Mouse (Mus musculus) granulocyte monocyte progenitor cell, adult 5-6 weeks (primary cell): Measurements from ENCODE around the gene Fbxl13. TPM values are rescaled to one million over a fixed set of nuclear protein-coding genes. Genes with fewer than 3 reads are reported as not detected.

ENCODE experiments used
- total RNA-seq, 2 experiments: library from RNA; stranded (forward) in 1 of 2; stranded (reverse) in 1 of 2; fragments of 200-712, 200-1000 nt in 1 of 2; fragments of >200 nt in 1 of 2; fragmentation: Nextera tagmentation in 1 of 2; gene quantifications; 2 replicates each; pipeline ENCODE4 v1.2.3; 2014 to 2017

Fbxl13 gene
- total RNA-seq, 2 experiments from 2014 or later, result not detected

Other genes starting within 250 kb of the Fbxl13 start
- not detected in 2 replicates for gene Ccdc146, start 221.0 kb downstream of the Fbxl13 start, total RNA-seq (2014; fragmentation: Nextera tagmentation)
- gene Ccdc146, start 221.0 kb downstream of the Fbxl13 start, total RNA-seq (2017), result 0.43 and 5.2 TPM in 2 replicates
- gene Fam185a, start 220.7 kb downstream of the Fbxl13 start, total RNA-seq (2014; fragmentation: Nextera tagmentation), result 6.7 and 10.9 TPM in 2 replicates
- 7.4 and 13.1 TPM in 2 replicates for gene Fam185a, start 220.7 kb downstream of the Fbxl13 start, total RNA-seq (2017)
- not detected in 2 replicates for gene Lrrc17, start 102.1 kb downstream of the Fbxl13 start, total RNA-seq (2014; fragmentation: Nextera tagmentation)
- not detected in 2 replicates for gene Lrrc17, start 102.1 kb downstream of the Fbxl13 start, total RNA-seq (2017)
- gene Armc10, start 179 bp upstream of the Fbxl13 start, total RNA-seq (2014; fragmentation: Nextera tagmentation), result 34.9 and 40.4 TPM in 2 replicates
- gene Armc10, start 179 bp upstream of the Fbxl13 start, total RNA-seq (2017), result 49.4 and 51.5 TPM in 2 replicates
- gene Napepld, start 55.8 kb upstream of the Fbxl13 start, total RNA-seq (2014; fragmentation: Nextera tagmentation), result 5.7 and 7.2 TPM in 2 replicates
- 2.8 and 4.1 TPM in 2 replicates for gene Napepld, start 55.8 kb upstream of the Fbxl13 start, total RNA-seq (2017)
- gene Pmpcb, start 91.5 kb upstream of the Fbxl13 start, total RNA-seq (2014; fragmentation: Nextera tagmentation), result 45.9 and 67.3 TPM in 2 replicates
- gene Pmpcb, start 91.5 kb upstream of the Fbxl13 start, total RNA-seq (2017), result 97.9 and 124 TPM in 2 replicates
- 92.1 and 94.1 TPM in 2 replicates for gene Dnajc2, start 139.6 kb upstream of the Fbxl13 start, total RNA-seq (2014; fragmentation: Nextera tagmentation)
- gene Dnajc2, start 139.6 kb upstream of the Fbxl13 start, total RNA-seq (2017), result 190 and 213 TPM in 2 replicates
- gene Psmc2, start 139.6 kb upstream of the Fbxl13 start, total RNA-seq (2014; fragmentation: Nextera tagmentation), result 77.9 and 98.3 TPM in 2 replicates
- 94.9 and 108 TPM in 2 replicates for gene Psmc2, start 139.6 kb upstream of the Fbxl13 start, total RNA-seq (2017)
- gene Slc26a5, start 220.0 kb upstream of the Fbxl13 start, total RNA-seq (2014; fragmentation: Nextera tagmentation), result not detected in 2 replicates
- not detected in 2 replicates for gene Slc26a5, start 220.0 kb upstream of the Fbxl13 start, total RNA-seq (2017)